Mouse (Mus musculus) liver, embryonic 13.5 days (tissue): ENCODE results near the gene Kidins220. TPM values are rescaled to one million over a fixed set of nuclear protein-coding genes. Genes with fewer than 3 reads are reported as not detected.

Source experiments
- ATAC-seq: fragments of 200-750 bp; cut with Nextera tagmentation; 2 replicates; pipeline ENCODE4 v1.8.0; 2017; ENCODE audit warnings: low read depth, mild to moderate bottlenecking, moderate number of reproducible peaks, moderate library complexity
- DNase-seq: peaks from one replicate; pipeline ENCODE4 v3.0.0; 2022
- H3K27ac ChIP-seq: fragments of 300-500 bp; sonication (generic); 2 replicates; pipeline ENCODE4 v1.5.1; 2015; ENCODE audit warnings: moderate library complexity, mild to moderate bottlenecking, inconsistent platforms
- H3K27me3 ChIP-seq: fragments of 300-500 bp; sonication (generic); 2 replicates; pipeline ENCODE4 v1.6.1; 2015; ENCODE audit warnings: mild to moderate bottlenecking, inconsistent platforms
- H3K36me3 ChIP-seq: fragments of 300-500 bp; sonication (generic); 2 replicates; pipeline ENCODE4 v1.6.1; 2015; ENCODE audit warnings: mild to moderate bottlenecking, inconsistent platforms
- H3K4me1 ChIP-seq: fragments of 300-500 bp; sonication (generic); replicated peaks from 2 replicates; pipeline ENCODE4 v1.6.1; 2015; ENCODE audit warnings: inconsistent platforms
- H3K4me2 ChIP-seq: fragments of 300-500 bp; sonication (generic); 2 replicates; pipeline ENCODE4 v1.6.1; 2015; ENCODE audit warnings: inconsistent platforms, mild to moderate bottlenecking, moderate library complexity
- H3K4me3 ChIP-seq: fragments of 300-500 bp; sonication (generic); replicated peaks from 2 replicates; pipeline ENCODE4 v1.5.1; 2015; ENCODE audit warnings: mild to moderate bottlenecking, inconsistent platforms
- H3K9ac ChIP-seq: fragments of 300-500 bp; sonication (generic); 2 replicates; pipeline ENCODE4 v1.6.1; 2015; ENCODE audit warnings: mild to moderate bottlenecking, inconsistent platforms
- H3K9me3 ChIP-seq: fragments of 300-500 bp; sonication (generic); replicated peaks from 2 replicates; pipeline ENCODE4 v1.6.1; 2016; ENCODE audit warnings: inconsistent platforms
- WGBS: fragments of 180-500 bp; shearing (Covaris S2); methylation state at CpG from one replicate; pipeline ENCODE4 v1.1.7; 2015; ENCODE audit not compliant: insufficient replicate concordance; 5-methylcytosine and 5-hydroxymethylcytosine counted together
- polyA plus RNA-seq: library from polyadenylated mRNA; unstranded; fragments of >200 nt; fragmentation: Nextera tagmentation; extraction: Ambion mirVana; gene quantifications from 2 replicates; pipeline ENCODE4 v1.2.1, GENCODE M21; 2015

Kidins220 gene
- polyA plus RNA-seq, 1 experiment from 2014 or later, result 6.3 TPM

- peaks cover 36% of the 10 kb centered on the region for H3K4me1 ChIP-seq
- ATAC-seq (peak; percentile 99), DNase-seq (peak; percentile 67)
- no peak overlapping the region for H3K4me3 ChIP-seq
- H3K9me3 ChIP-seq, result no peaks in the 10 kb centered on the region
- WGBS, result 46% methylated on average over 9 of the region's 9 CpGs
- H3K27ac ChIP-seq, result peak overlapping the region; percentile 86
- no peaks in the 10 kb centered on the region for H3K36me3 ChIP-seq
- no peaks in the 10 kb centered on the region for H3K27me3 ChIP-seq
- H3K9ac ChIP-seq, result peak overlapping the region; percentile 11; the same call in 1 of the 2 replicates
- H3K4me2 ChIP-seq, result peak overlapping the region; percentile 23
Measured at GRCm38 (mm10) chr12:24942619-24943287, 32.0 kb upstream of the Kidins220 start.

GRCm38 (mm10) chr12:24943427-24943826, 31.3 kb upstream of the Kidins220 start:
- H3K9me3 ChIP-seq, result no peaks in the 10 kb centered on the region
- no peaks in the 10 kb centered on the region for H3K36me3 ChIP-seq
- 46% methylated on average over 4 of the region's 4 CpGs for WGBS
- peak; percentile 46 for ATAC-seq
- H3K9ac ChIP-seq, result no peak overlapping the region
- H3K4me1 ChIP-seq, result peaks cover 32% of the 10 kb centered on the region
- H3K4me2 ChIP-seq, result 0 out of 2 replicates have a peak overlapping the region, but pooled peaks have one; percentile 23
- peak overlapping the region; percentile 86 for H3K27ac ChIP-seq
- DNase-seq, result no peak
- H3K4me3 ChIP-seq, result no peak overlapping the region
- no peaks in the 10 kb centered on the region for H3K27me3 ChIP-seq

- ATAC-seq, result no peak
- Histone ChIP-seq H3K4me3 (no peak overlapping the region), H3K9me3 (no peaks in the 10 kb centered on the region), H3K36me3 (no peaks in the 10 kb centered on the region), H3K27me3 (no peaks in the 10 kb centered on the region), H3K4me1 (peaks cover 25% of the 10 kb centered on the region), H3K4me2 (no peak overlapping the region), H3K27ac (no peak overlapping the region), H3K9ac (no peak overlapping the region)
- DNase-seq, result no peak
- 81% methylated on average over 7 of the region's 7 CpGs for whole genome bisulfite sequencing
Measured at GRCm38 (mm10) chr12:24944597-24944996, 30.1 kb upstream of the Kidins220 start.

- no peak for ATAC-seq
- Histone ChIP-seq H3K9ac (no peak overlapping the region), H3K4me1 (peaks cover 20% of the 10 kb centered on the region), H3K9me3 (no peaks in the 10 kb centered on the region), H3K4me2 (no peak overlapping the region), H3K27ac (no peak overlapping the region), H3K4me3 (no peak overlapping the region), H3K27me3 (no peaks in the 10 kb centered on the region), H3K36me3 (no peaks in the 10 kb centered on the region)
- WGBS, result 86% methylated on average over 14 of the region's 14 CpGs
- DNase-seq, result no peak
Measured at GRCm38 (mm10) chr12:24947065-24947464, 27.7 kb upstream of the Kidins220 start.

GRCm38 (mm10) chr12:24948344-24948743, 26.4 kb upstream of the Kidins220 start:
- no peak overlapping the region for H3K4me2 ChIP-seq
- H3K36me3 ChIP-seq, result no peaks in the 10 kb centered on the region
- no peaks in the 10 kb centered on the region for H3K9me3 ChIP-seq
- peaks cover 7% of the 10 kb centered on the region for H3K4me1 ChIP-seq
- H3K27ac ChIP-seq, result no peak overlapping the region
- DNase-seq (no peak), ATAC-seq (no peak; the same call in 1 of the 2 replicates)
- no peaks in the 10 kb centered on the region for H3K27me3 ChIP-seq
- WGBS, result 57% methylated on average over 3 of the region's 3 CpGs
- no peak overlapping the region for H3K9ac ChIP-seq
- no peak overlapping the region for H3K4me3 ChIP-seq

GRCm38 (mm10) chr12:24950376-24951046, 24.2 kb upstream of the Kidins220 start:
- no peak overlapping the region for H3K9ac ChIP-seq
- no peak overlapping the region for H3K4me3 ChIP-seq
- DNase-seq (no peak), ATAC-seq (no peak)
- H3K36me3 ChIP-seq, result no peaks in the 10 kb centered on the region
- no peaks in the 10 kb centered on the region for H3K4me1 ChIP-seq
- no peaks in the 10 kb centered on the region for H3K27me3 ChIP-seq
- H3K4me2 ChIP-seq, result no peak overlapping the region
- WGBS, result 77% methylated on average over 7 of the region's 7 CpGs
- no peaks in the 10 kb centered on the region for H3K9me3 ChIP-seq
- no peak overlapping the region for H3K27ac ChIP-seq

GRCm38 (mm10) chr12:24952147-24952546, 22.6 kb upstream of the Kidins220 start:
- 29% methylated on average over 6 of the region's 6 CpGs for WGBS
- peak; percentile 44 for DNase-seq

GRCm38 (mm10) chr12:24955137-24955536, 19.6 kb upstream of the Kidins220 start:
- Histone ChIP-seq H3K9me3 (no peaks in the 10 kb centered on the region), H3K4me3 (no peak overlapping the region), H3K36me3 (no peaks in the 10 kb centered on the region), H3K27me3 (no peaks in the 10 kb centered on the region), H3K9ac (no peak overlapping the region), H3K27ac (no peak overlapping the region), H3K4me1 (no peaks in the 10 kb centered on the region), H3K4me2 (no peak overlapping the region)
- no peak for DNase-seq
- no peak for ATAC-seq
- 64% methylated on average over 9 of the region's 9 CpGs for WGBS

More at GRCm38 (mm10) chr12:24952147-24952546, 22.6 kb upstream of the Kidins220 start:
- peak; percentile 25; the same call in 1 of the 2 replicates for ATAC-seq
- H3K4me1 ChIP-seq, result no peaks in the 10 kb centered on the region
- H3K4me3 ChIP-seq, result no peak overlapping the region
- H3K36me3 ChIP-seq, result no peaks in the 10 kb centered on the region
- H3K9ac ChIP-seq, result no peak overlapping the region
- H3K27me3 ChIP-seq, result no peaks in the 10 kb centered on the region
- H3K9me3 ChIP-seq, result no peaks in the 10 kb centered on the region
- no peak overlapping the region for H3K4me2 ChIP-seq
- no peak overlapping the region for H3K27ac ChIP-seq

- Histone ChIP-seq H3K9ac (no peak overlapping the region), H3K27me3 (no peaks in the 10 kb centered on the region), H3K4me1 (peaks cover 9% of the 10 kb centered on the region), H3K4me3 (no peak overlapping the region), H3K9me3 (no peaks in the 10 kb centered on the region), H3K4me2 (no peak overlapping the region), H3K36me3 (no peaks in the 10 kb centered on the region), H3K27ac (no peak overlapping the region)
- WGBS, result 81% methylated on average over 3 of the region's 3 CpGs
- DNase-seq (no peak), ATAC-seq (no peak)
Measured at GRCm38 (mm10) chr12:24958526-24958925, 16.2 kb upstream of the Kidins220 start.

GRCm38 (mm10) chr12:24961821-24962220, 12.9 kb upstream of the Kidins220 start:
- Histone ChIP-seq H3K4me2 (no peak overlapping the region), H3K36me3 (no peaks in the 10 kb centered on the region), H3K4me3 (no peak overlapping the region), H3K9me3 (no peaks in the 10 kb centered on the region), H3K27me3 (no peaks in the 10 kb centered on the region), H3K4me1 (peaks cover 13% of the 10 kb centered on the region), H3K27ac (no peak overlapping the region), H3K9ac (no peak overlapping the region)
- WGBS, result 75% methylated on average over 7 of the region's 7 CpGs
- DNase-seq (no peak), ATAC-seq (no peak)

- Histone ChIP-seq H3K9ac (no peak overlapping the region), H3K4me2 (no peak overlapping the region), H3K27me3 (no peaks in the 10 kb centered on the region), H3K36me3 (no peaks in the 10 kb centered on the region), H3K9me3 (no peaks in the 10 kb centered on the region), H3K4me3 (no peak overlapping the region), H3K27ac (no peak overlapping the region), H3K4me1 (peaks cover 13% of the 10 kb centered on the region)
- DNase-seq (no peak), ATAC-seq (no peak)
- WGBS, result 85% methylated on average over 11 of the region's 11 CpGs
Measured at GRCm38 (mm10) chr12:24962362-24962967, 12.3 kb upstream of the Kidins220 start.
